Mouse (Mus musculus) kidney, postnatal 0 days (tissue): ENCODE data around the gene Fmnl1. TPM values are rescaled to one million over a fixed set of nuclear protein-coding genes. Genes with fewer than 3 reads are reported as not detected.

Source experiments
- ATAC-seq: fragments of 200-750 bp; cut with Nextera tagmentation; replicated peaks from 2 replicates; pipeline ENCODE4 v1.8.0; 2017; ENCODE audit warnings: low read depth, moderate number of reproducible peaks, moderate TSS enrichment, moderate library complexity; ENCODE audit not compliant: low FRiP score
- DNase-seq: peaks from one replicate; pipeline ENCODE4 v3.0.0-alpha.2; 2016; ENCODE audit warnings: low spot score
- H3K27ac ChIP-seq: fragments of 300-500 bp; sonication (generic); 2 replicates; pipeline ENCODE4 v1.5.1; 2014; ENCODE audit warnings: mild to moderate bottlenecking
- H3K27me3 ChIP-seq: fragments of 300-500 bp; sonication (generic); 2 replicates; pipeline ENCODE4 v1.6.1; 2014; ENCODE audit warnings: low read length, mixed read lengths; ENCODE audit not compliant: insufficient read depth
- H3K36me3 ChIP-seq: fragments of 300-500 bp; sonication (generic); 2 replicates; pipeline ENCODE4 v1.6.1; 2014; ENCODE audit warnings: low read length, mixed read lengths; ENCODE audit not compliant: insufficient read depth
- H3K4me1 ChIP-seq: fragments of 300-500 bp; sonication (generic); replicated peaks from 2 replicates; pipeline ENCODE4 v1.6.1; 2014; ENCODE audit warnings: antibody characterized with exemption, low read length, mixed read lengths; ENCODE audit not compliant: insufficient read depth
- H3K4me2 ChIP-seq: fragments of 300-500 bp; sonication (generic); 2 replicates; pipeline ENCODE4 v1.6.1; 2014; ENCODE audit warnings: mild to moderate bottlenecking, low read length, moderate library complexity, mixed read lengths
- H3K4me3 ChIP-seq: fragments of 300-500 bp; sonication (generic); replicated peaks from 2 replicates; pipeline ENCODE4 v1.5.1; 2014; ENCODE audit warnings: low read depth, low read length
- H3K9ac ChIP-seq: fragments of 300-500 bp; sonication (generic); 2 replicates; pipeline ENCODE4 v1.6.1; 2014; ENCODE audit warnings: low read depth, low read length
- H3K9me3 ChIP-seq: fragments of 300-500 bp; sonication (generic); replicated peaks from 2 replicates; pipeline ENCODE4 v1.6.1; 2016; ENCODE audit warnings: low read length, inconsistent platforms, mixed read lengths
- CTCF ChIP-seq: IDR thresholded peaks from 2 replicates; pipeline ENCODE4 v1.5.1; 2016; ENCODE audit warnings: antibody characterized with exemption, low read depth, mild to moderate bottlenecking, moderate library complexity
- WGBS: fragments of 180-500 bp; shearing (Covaris S2); extraction: QIAGEN DNeasy Blood & Tissue Kit; methylation state at CpG from one replicate; pipeline ENCODE4 v1.1.7; 2014; 5-methylcytosine and 5-hydroxymethylcytosine counted together
- polyA plus RNA-seq: library from polyadenylated mRNA; unstranded; fragments of >200 nt; fragmentation: Nextera tagmentation; extraction: Ambion mirVana; gene quantifications from 2 replicates; pipeline ENCODE4 v1.2.1, GENCODE M21; 2015

Fmnl1 gene
- polyA plus RNA-seq, 1 experiment from 2014 or later: 2.6 TPM

DNA sequence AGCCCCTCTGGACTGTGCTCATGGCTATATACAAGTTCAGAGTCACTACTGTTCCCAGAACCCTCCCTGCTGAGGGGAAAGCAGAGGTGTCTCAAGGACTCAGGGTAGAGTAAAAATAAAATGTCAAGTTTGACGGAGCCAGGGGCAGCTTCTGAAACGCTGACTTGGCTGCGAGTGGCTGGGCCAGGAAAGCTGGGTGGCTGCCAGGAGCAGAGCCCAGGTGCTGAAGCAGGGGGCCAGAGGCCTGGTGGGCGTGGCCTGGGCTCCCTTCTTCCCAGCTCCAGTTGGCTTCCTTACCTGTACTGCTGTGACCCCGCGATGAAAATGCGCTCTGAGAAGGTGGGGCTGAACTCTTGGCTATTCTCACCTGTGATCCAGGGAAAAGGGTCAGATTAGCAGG, 69.8 kb downstream of the Fmnl1 start:
- Histone ChIP-seq H3K27ac (no peak overlapping the region), H3K27me3 (no peaks in the 10 kb centered on the region), H3K9ac (no peak overlapping the region), H3K4me2 (no peak overlapping the region), H3K4me3 (no peak overlapping the region), H3K9me3 (no peaks in the 10 kb centered on the region), H3K36me3 (peaks cover 39% of the 10 kb centered on the region), H3K4me1 (no peaks in the 10 kb centered on the region)
- TF ChIP-seq CTCF: no peak
- WGBS: 34% methylated on average over 7 of the region's 7 CpGs
- DNase-seq (peak; percentile 25), ATAC-seq (no peak)

DNA sequence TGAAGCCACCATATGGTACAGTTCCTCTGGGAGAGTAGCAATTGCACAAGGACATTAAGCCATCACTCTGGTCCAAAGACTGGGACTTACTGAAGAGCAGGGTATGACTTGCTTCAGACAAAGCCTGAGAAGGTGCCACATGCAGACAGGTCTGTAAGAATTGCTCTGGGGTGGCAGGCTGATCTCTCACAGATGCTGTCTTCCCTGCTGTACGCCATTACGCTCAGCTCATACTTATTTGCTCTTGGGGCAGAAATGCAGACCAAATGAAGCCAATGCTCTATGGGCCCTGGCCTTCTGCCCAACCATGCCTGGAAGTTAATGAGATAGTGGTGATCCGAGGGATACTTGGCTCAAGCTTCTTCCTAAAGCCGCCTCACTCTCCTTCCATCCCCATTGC, 73.9 kb downstream of the Fmnl1 start:
- peaks cover 21% of the 10 kb centered on the region for H3K4me1 ChIP-seq
- H3K4me3 ChIP-seq: no peak overlapping the region
- ATAC-seq (no peak), DNase-seq (no peak)
- H3K27me3 ChIP-seq: no peaks in the 10 kb centered on the region
- 0 out of 2 replicates have a peak, but pooled peaks cover 15% of the 10 kb centered on the region for H3K36me3 ChIP-seq
- no peak overlapping the region for H3K4me2 ChIP-seq
- H3K9ac ChIP-seq: no peak overlapping the region
- H3K9me3 ChIP-seq: no peaks in the 10 kb centered on the region
- 85% methylated on average over 4 of the region's 4 CpGs for WGBS
- TF ChIP-seq CTCF: no peak
- no peak overlapping the region for H3K27ac ChIP-seq

DNA sequence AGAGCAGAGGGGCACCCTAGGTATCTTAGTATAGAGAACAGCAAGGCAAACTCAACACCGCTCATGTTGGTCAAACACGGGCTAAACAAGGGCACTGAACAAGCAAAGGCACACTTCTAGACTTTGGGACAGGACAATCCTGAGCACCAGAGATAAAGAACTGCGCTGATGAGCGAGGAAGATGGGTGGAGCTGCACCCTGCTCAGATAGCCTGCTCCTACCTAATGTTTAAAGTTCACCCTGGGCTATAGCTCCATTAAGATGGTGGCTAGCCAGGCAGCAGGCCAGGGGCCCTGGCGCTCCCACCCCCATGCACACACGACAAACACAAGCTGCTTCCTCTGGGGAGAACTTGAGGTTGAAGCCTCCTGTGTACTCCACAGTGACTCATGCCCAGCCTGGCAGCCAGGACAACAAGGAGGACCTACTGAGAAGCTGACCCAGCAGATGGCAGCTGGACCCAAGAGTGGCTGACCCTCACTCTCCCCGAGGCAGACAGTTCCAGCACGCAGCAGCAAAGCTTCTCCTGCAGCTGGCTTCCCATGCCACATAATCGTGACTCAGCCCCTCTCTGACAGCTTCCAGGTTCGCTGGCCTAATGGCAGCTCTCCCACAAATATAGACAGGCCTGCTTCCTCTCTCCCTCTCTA, 75.3 kb downstream of the Fmnl1 start:
- peaks cover 21% of the 10 kb centered on the region for H3K4me1 ChIP-seq
- no peak for TF ChIP-seq CTCF
- WGBS: 65% methylated on average over 10 of the region's 10 CpGs
- ATAC-seq: 0 out of 2 replicates have a peak, but pooled peaks have one; percentile 9
- no peak overlapping the region for H3K4me2 ChIP-seq
- DNase-seq: no peak
- H3K9ac ChIP-seq: no peak overlapping the region
- no peak overlapping the region for H3K4me3 ChIP-seq
- 0 out of 2 replicates have a peak, but pooled peaks cover 5% of the 10 kb centered on the region for H3K36me3 ChIP-seq
- peak overlapping the region; percentile 34; the same call in 1 of the 2 replicates for H3K27ac ChIP-seq
- no peaks in the 10 kb centered on the region for H3K27me3 ChIP-seq
- no peaks in the 10 kb centered on the region for H3K9me3 ChIP-seq

DNA sequence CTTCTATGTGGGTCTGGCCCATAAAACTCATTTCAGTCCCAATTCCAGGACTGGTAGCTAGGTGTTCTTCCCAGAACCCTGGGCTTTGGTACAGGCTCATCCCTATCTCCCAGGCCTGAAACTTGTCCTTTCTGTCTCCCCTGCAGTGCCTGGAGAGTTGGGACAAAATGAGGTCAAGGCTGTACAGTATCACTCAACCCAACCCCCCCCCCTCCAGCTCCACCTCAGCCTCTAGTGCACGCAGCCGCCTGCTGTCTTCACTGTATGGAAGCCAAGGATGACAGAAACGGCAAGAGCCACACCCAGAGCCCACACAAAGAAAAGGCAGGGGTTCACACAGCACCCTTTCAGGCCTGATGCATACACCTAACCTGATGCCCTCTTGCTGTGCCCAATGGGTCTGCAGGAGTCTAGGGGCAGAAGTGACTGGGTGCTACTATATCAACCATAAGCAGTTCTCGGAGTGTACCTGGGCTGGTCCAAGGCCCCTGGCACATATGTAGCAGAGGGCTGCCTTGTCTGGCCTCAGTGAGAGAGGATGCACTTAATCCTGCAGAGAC, 75.9 kb downstream of the Fmnl1 start:
- ATAC-seq (no peak), DNase-seq (no peak)
- H3K27me3 ChIP-seq: no peaks in the 10 kb centered on the region
- WGBS: 77% methylated on average over 4 of the region's 4 CpGs
- H3K4me3 ChIP-seq: no peak overlapping the region
- H3K9ac ChIP-seq: no peak overlapping the region
- no peak overlapping the region for H3K4me2 ChIP-seq
- 0 out of 2 replicates have a peak, but pooled peaks cover 5% of the 10 kb centered on the region for H3K36me3 ChIP-seq
- peaks cover 21% of the 10 kb centered on the region for H3K4me1 ChIP-seq
- H3K27ac ChIP-seq: peak overlapping the region; percentile 34; the same call in 1 of the 2 replicates
- no peak for TF ChIP-seq CTCF
- no peaks in the 10 kb centered on the region for H3K9me3 ChIP-seq

DNA sequence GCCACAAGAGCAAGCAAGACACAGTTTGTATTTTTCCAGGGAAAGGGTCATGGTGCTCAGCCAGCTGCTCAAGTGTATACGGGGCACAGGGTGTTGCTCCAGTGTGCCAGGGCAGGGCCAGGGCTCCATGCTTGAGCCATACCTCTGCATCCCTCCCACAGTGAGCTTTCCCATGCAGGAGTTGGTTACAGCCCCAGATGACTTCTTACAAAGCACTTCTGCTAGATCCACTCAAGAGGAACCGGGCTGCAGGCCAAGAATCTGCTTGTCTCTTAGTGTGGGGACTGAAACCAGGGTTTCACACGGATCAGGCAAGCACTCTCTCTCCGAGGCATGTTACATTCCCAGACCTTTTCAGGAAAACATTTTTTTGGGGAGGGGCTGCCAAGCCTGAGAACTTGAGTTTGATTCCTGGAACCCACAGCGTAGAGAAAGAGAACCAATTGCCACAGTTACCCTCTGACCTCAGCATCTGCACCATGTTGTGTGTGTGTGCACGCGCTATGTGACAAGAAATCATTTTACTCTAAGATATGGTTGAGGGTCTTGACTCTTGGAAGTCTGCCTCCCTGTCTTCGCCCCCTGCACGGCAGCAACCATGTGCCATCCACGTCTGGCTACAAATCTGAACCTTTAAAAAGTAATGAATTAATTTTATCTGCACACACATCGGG, 76.7 kb downstream of the Fmnl1 start:
- no peaks in the 10 kb centered on the region for H3K27me3 ChIP-seq

More for the DNA sequence above, 76.7 kb downstream of the Fmnl1 start:
- H3K36me3 ChIP-seq: 0 out of 2 replicates have a peak, but pooled peaks cover 5% of the 10 kb centered on the region
- no peak overlapping the region for H3K9ac ChIP-seq
- 44% methylated on average over 11 of the region's 11 CpGs for WGBS
- no peaks in the 10 kb centered on the region for H3K9me3 ChIP-seq
- no peak for TF ChIP-seq CTCF
- H3K4me3 ChIP-seq: no peak overlapping the region
- H3K4me2 ChIP-seq: no peak overlapping the region
- H3K27ac ChIP-seq: no peak overlapping the region
- peaks cover 21% of the 10 kb centered on the region for H3K4me1 ChIP-seq
- DNase-seq (peak; percentile 85), ATAC-seq (peak; percentile 74)

Other genes with a start within 250 kb of the Fmnl1 start
- gene Kif18b, start 246.0 kb upstream of the Fmnl1 start, polyA plus RNA-seq: 2.6 and 3.4 TPM in 2 replicates
- 1.4 and 2.3 TPM in 2 replicates for gene C1ql1, start 224.4 kb upstream of the Fmnl1 start, polyA plus RNA-seq
- 60.3 and 60.7 TPM in 2 replicates for gene Nmt1, start 142.9 kb upstream of the Fmnl1 start, polyA plus RNA-seq
- gene Dcakd, start 142.8 kb upstream of the Fmnl1 start, polyA plus RNA-seq: 103 and 106 TPM in 2 replicates
- gene Plcd3, start 69.4 kb upstream of the Fmnl1 start, polyA plus RNA-seq: 4.2 and 5.6 TPM in 2 replicates
- 36.6 and 39.7 TPM in 2 replicates for gene Acbd4, start 69.4 kb upstream of the Fmnl1 start, polyA plus RNA-seq
- gene Hexim1, start 54.9 kb upstream of the Fmnl1 start, polyA plus RNA-seq: 6.5 and 6.8 TPM in 2 replicates
- 6.5 and 6.9 TPM in 2 replicates for gene Hexim2, start 38.7 kb upstream of the Fmnl1 start, polyA plus RNA-seq
- gene 1700023F06Rik, start 37.5 kb downstream of the Fmnl1 start, polyA plus RNA-seq: 0.37 and 0.47 TPM in 2 replicates
- not detected in 2 replicates for gene Spata32, start 47.3 kb downstream of the Fmnl1 start, polyA plus RNA-seq
- gene Map3k14, start 96.4 kb downstream of the Fmnl1 start, polyA plus RNA-seq: 3.2 and 3.8 TPM in 2 replicates
- gene Arhgap27, start 192.6 kb downstream of the Fmnl1 start, polyA plus RNA-seq: 15.9 and 16.6 TPM in 2 replicates
- gene Plekhm1, start 241.6 kb downstream of the Fmnl1 start, polyA plus RNA-seq: 5.4 and 6.1 TPM in 2 replicates